Mouse (Mus musculus): ENCODE data around the gene Rgs5.

DNA sequence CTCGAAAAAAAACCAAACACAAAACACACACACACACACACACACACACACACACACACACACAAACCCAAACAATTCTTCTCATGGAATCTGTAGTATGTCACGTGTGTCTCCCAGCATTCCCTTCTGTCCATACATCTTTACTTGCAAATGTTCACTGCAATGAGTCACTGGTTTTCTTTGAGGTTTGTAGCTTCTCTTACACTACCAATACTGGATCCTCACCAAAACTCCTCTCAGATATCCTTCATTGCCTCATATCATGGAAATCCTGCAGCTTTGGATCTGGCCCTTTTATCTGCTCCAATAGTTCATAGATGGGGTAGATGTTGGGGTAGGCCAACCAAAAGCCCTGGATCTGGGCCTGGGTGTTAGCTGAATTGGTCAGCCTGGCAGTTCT is 66.5 kb downstream of the Rgs5 start:
- TF ChIP-seq CTCF (conservative IDR thresholded peaks at IDR 0.05; ENCODE audit: insufficient read depth, insufficient read length, low read depth, low read length) (no peak), POLR2A (IDR thresholded peaks at IDR 0.05; ENCODE audit: low read depth, low read length) (no peak)
